Mouse (Mus musculus) hindbrain, embryonic 10.5 days (tissue): Measurements from ENCODE around the gene Ash1l. TPM values are rescaled to one million over a fixed set of nuclear protein-coding genes. Genes with fewer than 3 reads are reported as not detected.
"Not testable (repeated sequence)": the region's sequence is repeated elsewhere in the genome, so short reads cannot be mapped to it uniquely, and the experiment has no call there.

ENCODE experiments used
- DNase-seq: peaks from one replicate; pipeline ENCODE4 v3.0.0-alpha.2; 2017; ENCODE audit warnings: low spot score
- H3K27ac ChIP-seq: fragments of 300-500 bp; sonication (generic); 2 replicates; pipeline ENCODE4 v1.5.1; 2016; ENCODE audit warnings: mild to moderate bottlenecking, moderate library complexity
- H3K27me3 ChIP-seq: fragments of 300-500 bp; sonication (generic); 2 replicates; pipeline ENCODE4 v1.6.1; 2016; ENCODE audit warnings: mild to moderate bottlenecking; ENCODE audit not compliant: poor library complexity, insufficient read depth, severe bottlenecking
- H3K36me3 ChIP-seq: fragments of 300-500 bp; sonication (generic); 2 replicates; pipeline ENCODE4 v1.6.1; 2016; ENCODE audit warnings: mild to moderate bottlenecking, moderate library complexity
- H3K4me1 ChIP-seq: fragments of 300-500 bp; sonication (generic); replicated peaks from 2 replicates; pipeline ENCODE4 v1.6.1; 2016; ENCODE audit warnings: mild to moderate bottlenecking
- H3K4me3 ChIP-seq: fragments of 300-500 bp; sonication (generic); 2 replicates; pipeline ENCODE4 v1.5.1; 2016; ENCODE audit warnings: mild to moderate bottlenecking, moderate library complexity
- H3K9me3 ChIP-seq: fragments of 300-500 bp; sonication (generic); 2 replicates; pipeline ENCODE4 v1.6.1; 2016; ENCODE audit warnings: mild to moderate bottlenecking, moderate library complexity
- WGBS: fragments of 180-500 bp; shearing (Covaris S2); methylation state at CpG from one replicate; pipeline ENCODE4 v1.1.7; 2016; 5-methylcytosine and 5-hydroxymethylcytosine counted together
- polyA plus RNA-seq: library from polyadenylated mRNA; unstranded; fragments of >200 nt; fragmentation: Nextera tagmentation; extraction: Ambion mirVana; gene quantifications from 2 replicates; pipeline ENCODE4 v1.2.1, GENCODE M21; 2016

Gene Ash1l
- polyA plus RNA-seq, 1 experiment from 2014 or later, result 12.3 TPM

GRCm38 (mm10) chr3:88992793-88993192, 42.4 kb downstream of the Ash1l start:
- no peaks in the 10 kb centered on the region for H3K4me1 ChIP-seq
- H3K36me3 ChIP-seq, result peaks cover 32% of the 10 kb centered on the region
- DNase-seq, result no peak
- no peak overlapping the region for H3K4me3 ChIP-seq
- H3K27ac ChIP-seq, result no peak overlapping the region
- WGBS, result 91% methylated on average over 2 of the region's 2 CpGs
- H3K27me3 ChIP-seq, result no peaks in the 10 kb centered on the region
- H3K9me3 ChIP-seq, result no peaks in the 10 kb centered on the region

- WGBS, result 93% methylated on average over 7 of the region's 7 CpGs
- Histone ChIP-seq H3K27ac (no peak overlapping the region), H3K9me3 (no peaks in the 10 kb centered on the region), H3K27me3 (no peaks in the 10 kb centered on the region), H3K4me3 (no peak overlapping the region), H3K36me3 (peaks cover 63% of the 10 kb centered on the region), H3K4me1 (no peaks in the 10 kb centered on the region)
- DNase-seq, result no peak
These were observed 51.1 kb downstream of the Ash1l start for GRCm38 (mm10) chr3:89001536-89001935.

GRCm38 (mm10) chr3:89030896-89031295, 80.5 kb downstream of the Ash1l start:
- H3K27me3 ChIP-seq, H3K4me3 ChIP-seq, H3K27ac ChIP-seq, H3K9me3 ChIP-seq, DNase-seq, H3K4me1 ChIP-seq: not testable (repeated sequence)
- peaks cover 95% of the 10 kb centered on the region for H3K36me3 ChIP-seq
- 94% methylated on average over 5 of the region's 5 CpGs for WGBS

- Histone ChIP-seq H3K4me3 (no peak overlapping the region), H3K27me3 (no peaks in the 10 kb centered on the region), H3K27ac (no peak overlapping the region), H3K4me1 (no peaks in the 10 kb centered on the region), H3K9me3 (no peaks in the 10 kb centered on the region), H3K36me3 (peaks cover 96% of the 10 kb centered on the region)
- DNase-seq, result no peak
- WGBS, result 95% methylated on average over 4 of the region's 4 CpGs
These were observed 92.9 kb downstream of the Ash1l start for GRCm38 (mm10) chr3:89043359-89043758.

GRCm38 (mm10) chr3:89058361-89058760, 107.9 kb downstream of the Ash1l start:
- 96% methylated on average over 9 of the region's 9 CpGs for WGBS
- no peak for DNase-seq
- peaks cover 99% of the 10 kb centered on the region for H3K36me3 ChIP-seq

GRCm38 (mm10) chr3:89058783-89059182, 108.4 kb downstream of the Ash1l start:
- 83% methylated on average over 3 of the region's 3 CpGs for WGBS
- no peaks in the 10 kb centered on the region for H3K9me3 ChIP-seq
- no peak overlapping the region for H3K27ac ChIP-seq
- peaks cover 9% of the 10 kb centered on the region for H3K4me1 ChIP-seq
- H3K4me3 ChIP-seq, result no peak overlapping the region
- H3K27me3 ChIP-seq, result no peaks in the 10 kb centered on the region
- H3K36me3 ChIP-seq, result peaks cover 99% of the 10 kb centered on the region
- peak; percentile 28 for DNase-seq

More at GRCm38 (mm10) chr3:89058361-89058760, 107.9 kb downstream of the Ash1l start:
- H3K27me3 ChIP-seq, result no peaks in the 10 kb centered on the region
- no peaks in the 10 kb centered on the region for H3K9me3 ChIP-seq
- no peak overlapping the region for H3K4me3 ChIP-seq
- H3K27ac ChIP-seq, result no peak overlapping the region
- H3K4me1 ChIP-seq, result peaks cover 9% of the 10 kb centered on the region

GRCm38 (mm10) chr3:89061696-89062095, 111.3 kb downstream of the Ash1l start:
- peaks cover 99% of the 10 kb centered on the region for H3K36me3 ChIP-seq
- no peak overlapping the region for H3K27ac ChIP-seq
- no peaks in the 10 kb centered on the region for H3K27me3 ChIP-seq
- H3K4me1 ChIP-seq, result peaks cover 9% of the 10 kb centered on the region
- no peaks in the 10 kb centered on the region for H3K9me3 ChIP-seq
- DNase-seq, result peak; percentile 68
- no peak overlapping the region for H3K4me3 ChIP-seq
- WGBS, result 48% methylated on average over 3 of the region's 3 CpGs

GRCm38 (mm10) chr3:89067265-89067664, 116.8 kb downstream of the Ash1l start:
- peaks cover 100% of the 10 kb centered on the region for H3K36me3 ChIP-seq

GRCm38 (mm10) chr3:89077383-89077782, 127.0 kb downstream of the Ash1l start:
- H3K27ac ChIP-seq, result no peak overlapping the region
- 93% methylated on average over 9 of the region's 9 CpGs for WGBS
- no peaks in the 10 kb centered on the region for H3K9me3 ChIP-seq
- DNase-seq, result no peak
- H3K4me3 ChIP-seq, result no peak overlapping the region
- H3K36me3 ChIP-seq, result peaks cover 92% of the 10 kb centered on the region
- H3K27me3 ChIP-seq, result no peaks in the 10 kb centered on the region
- H3K4me1 ChIP-seq, result no peaks in the 10 kb centered on the region

More at GRCm38 (mm10) chr3:89067265-89067664, 116.8 kb downstream of the Ash1l start:
- no peaks in the 10 kb centered on the region for H3K27me3 ChIP-seq
- H3K9me3 ChIP-seq, result no peaks in the 10 kb centered on the region
- no peak overlapping the region for H3K27ac ChIP-seq
- no peak overlapping the region for H3K4me3 ChIP-seq
- no peak for DNase-seq
- H3K4me1 ChIP-seq, result no peaks in the 10 kb centered on the region

GRCm38 (mm10) chr3:89082287-89082686, 131.9 kb downstream of the Ash1l start:
- H3K27ac ChIP-seq, H3K4me3 ChIP-seq, DNase-seq, H3K27me3 ChIP-seq, H3K9me3 ChIP-seq, H3K4me1 ChIP-seq: not testable (repeated sequence)
- peaks cover 70% of the 10 kb centered on the region for H3K36me3 ChIP-seq

GRCm38 (mm10) chr3:89084133-89084532, 133.7 kb downstream of the Ash1l start:
- no peak for DNase-seq
- Histone ChIP-seq H3K36me3 (peaks cover 67% of the 10 kb centered on the region), H3K27me3 (peaks cover 16% of the 10 kb centered on the region), H3K27ac (no peak overlapping the region), H3K4me1 (peaks cover 14% of the 10 kb centered on the region), H3K4me3 (no peak overlapping the region), H3K9me3 (no peaks in the 10 kb centered on the region)
- WGBS, result 87% methylated on average over 2 of the region's 2 CpGs

GRCm38 (mm10) chr3:89084654-89085190, 134.3 kb downstream of the Ash1l start:
- no peak overlapping the region for H3K27ac ChIP-seq
- H3K9me3 ChIP-seq, result no peaks in the 10 kb centered on the region
- peaks cover 61% of the 10 kb centered on the region for H3K36me3 ChIP-seq
- H3K4me3 ChIP-seq, result no peak overlapping the region
- DNase-seq, result no peak
- 88% methylated on average over 12 of the region's 12 CpGs for WGBS
- H3K27me3 ChIP-seq, result peaks cover 22% of the 10 kb centered on the region
- H3K4me1 ChIP-seq, result peaks cover 19% of the 10 kb centered on the region

- Histone ChIP-seq H3K9me3 (no peaks in the 10 kb centered on the region), H3K27me3 (peaks cover 42% of the 10 kb centered on the region), H3K4me3 (peak overlapping the region; percentile 34), H3K36me3 (peaks cover 41% of the 10 kb centered on the region), H3K27ac (peak overlapping the region; percentile 70), H3K4me1 (peaks cover 46% of the 10 kb centered on the region)
- peak; percentile 79 for DNase-seq
- WGBS, result 33% methylated on average over 21 of the region's 21 CpGs
These were observed 137.1 kb downstream of the Ash1l start for GRCm38 (mm10) chr3:89087338-89088110.
